Mouse (Mus musculus) kidney, postnatal 0 days (tissue): Measurements from ENCODE around the gene Tbc1d2. TPM values are rescaled to one million over a fixed set of nuclear protein-coding genes. Genes with fewer than 3 reads are reported as not detected.
"Not testable (repeated sequence)": the region's sequence is repeated elsewhere in the genome, so short reads cannot be mapped to it uniquely, and the experiment has no call there.

Source experiments
- ATAC-seq: fragments of 200-750 bp; cut with Nextera tagmentation; replicated peaks from 2 replicates; pipeline ENCODE4 v1.8.0; 2017; ENCODE audit warnings: low read depth, moderate number of reproducible peaks, moderate TSS enrichment, moderate library complexity; ENCODE audit not compliant: low FRiP score
- DNase-seq: peaks from one replicate; pipeline ENCODE4 v3.0.0-alpha.2; 2016; ENCODE audit warnings: low spot score
- H3K27ac ChIP-seq: fragments of 300-500 bp; sonication (generic); 2 replicates; pipeline ENCODE4 v1.5.1; 2014; ENCODE audit warnings: mild to moderate bottlenecking
- H3K27me3 ChIP-seq: fragments of 300-500 bp; sonication (generic); 2 replicates; pipeline ENCODE4 v1.6.1; 2014; ENCODE audit warnings: low read length, mixed read lengths; ENCODE audit not compliant: insufficient read depth
- H3K36me3 ChIP-seq: fragments of 300-500 bp; sonication (generic); 2 replicates; pipeline ENCODE4 v1.6.1; 2014; ENCODE audit warnings: low read length, mixed read lengths; ENCODE audit not compliant: insufficient read depth
- H3K4me1 ChIP-seq: fragments of 300-500 bp; sonication (generic); replicated peaks from 2 replicates; pipeline ENCODE4 v1.6.1; 2014; ENCODE audit warnings: antibody characterized with exemption, low read length, mixed read lengths; ENCODE audit not compliant: insufficient read depth
- H3K4me2 ChIP-seq: fragments of 300-500 bp; sonication (generic); 2 replicates; pipeline ENCODE4 v1.6.1; 2014; ENCODE audit warnings: mild to moderate bottlenecking, low read length, moderate library complexity, mixed read lengths
- H3K4me3 ChIP-seq: fragments of 300-500 bp; sonication (generic); replicated peaks from 2 replicates; pipeline ENCODE4 v1.5.1; 2014; ENCODE audit warnings: low read depth, low read length
- H3K9ac ChIP-seq: fragments of 300-500 bp; sonication (generic); 2 replicates; pipeline ENCODE4 v1.6.1; 2014; ENCODE audit warnings: low read depth, low read length
- H3K9me3 ChIP-seq: fragments of 300-500 bp; sonication (generic); replicated peaks from 2 replicates; pipeline ENCODE4 v1.6.1; 2016; ENCODE audit warnings: low read length, inconsistent platforms, mixed read lengths
- CTCF ChIP-seq: IDR thresholded peaks from 2 replicates; pipeline ENCODE4 v1.5.1; 2016; ENCODE audit warnings: antibody characterized with exemption, low read depth, mild to moderate bottlenecking, moderate library complexity
- WGBS: fragments of 180-500 bp; shearing (Covaris S2); extraction: QIAGEN DNeasy Blood & Tissue Kit; methylation state at CpG from one replicate; pipeline ENCODE4 v1.1.7; 2014; 5-methylcytosine and 5-hydroxymethylcytosine counted together
- polyA plus RNA-seq: library from polyadenylated mRNA; unstranded; fragments of >200 nt; fragmentation: Nextera tagmentation; extraction: Ambion mirVana; gene quantifications from 2 replicates; pipeline ENCODE4 v1.2.1, GENCODE M21; 2015

The Tbc1d2 gene
- polyA plus RNA-seq, 1 experiment from 2014 or later, result 4.2 TPM

GRCm38 (mm10) chr4:46649161-46649560, 848 bp downstream of the Tbc1d2 start:
- DNase-seq, result no peak
- Histone ChIP-seq H3K4me1 (0 out of 2 replicates have a peak, but pooled peaks cover 4% of the 10 kb centered on the region), H3K36me3 (no peaks in the 10 kb centered on the region), H3K27ac (no peak overlapping the region), H3K9ac (peak overlapping the region; percentile 71), H3K27me3 (no peaks in the 10 kb centered on the region), H3K4me2 (peak overlapping the region; percentile 94), H3K9me3 (no peaks in the 10 kb centered on the region), H3K4me3 (peak overlapping the region; percentile 71)
- WGBS, result 49% methylated on average over 4 of the region's 4 CpGs
- ATAC-seq, result no peak
- no peak for TF ChIP-seq CTCF

GRCm38 (mm10) chr4:46643676-46644112, 6.3 kb downstream of the Tbc1d2 start:
- Histone ChIP-seq H3K4me2 (no peak overlapping the region), H3K4me1 (no peaks in the 10 kb centered on the region), H3K36me3 (no peaks in the 10 kb centered on the region), H3K27me3 (no peaks in the 10 kb centered on the region), H3K27ac (peak overlapping the region; percentile 19), H3K9ac (no peak overlapping the region), H3K9me3 (no peaks in the 10 kb centered on the region), H3K4me3 (no peak overlapping the region)
- no peak for TF ChIP-seq CTCF
- ATAC-seq, result peak; percentile 13; the same call in 1 of the 2 replicates
- DNase-seq, result no peak
- WGBS, result 80% methylated on average over 8 of the region's 8 CpGs

GRCm38 (mm10) chr4:46642924-46643675, 6.9 kb downstream of the Tbc1d2 start:
- no peak for TF ChIP-seq CTCF
- H3K27me3 ChIP-seq, result no peaks in the 10 kb centered on the region
- no peak overlapping the region for H3K4me2 ChIP-seq
- ATAC-seq (peak; percentile 49; the same call in 1 of the 2 replicates), DNase-seq (peak; percentile 57)
- H3K36me3 ChIP-seq, result no peaks in the 10 kb centered on the region
- no peaks in the 10 kb centered on the region for H3K4me1 ChIP-seq
- no peak overlapping the region for H3K4me3 ChIP-seq
- WGBS, result 50% methylated on average over 8 of the region's 8 CpGs
- H3K9ac ChIP-seq, result no peak overlapping the region
- H3K9me3 ChIP-seq, result no peaks in the 10 kb centered on the region
- peak overlapping the region; percentile 71 for H3K27ac ChIP-seq

GRCm38 (mm10) chr4:46641283-46641682, 8.7 kb downstream of the Tbc1d2 start:
- no peak overlapping the region for H3K4me3 ChIP-seq
- H3K27ac ChIP-seq, result no peak overlapping the region
- 65% methylated on average over 4 of the region's 4 CpGs for WGBS
- TF ChIP-seq CTCF, result no peak
- ATAC-seq (no peak), DNase-seq (no peak)
- H3K27me3 ChIP-seq, result no peaks in the 10 kb centered on the region
- H3K9ac ChIP-seq, result no peak overlapping the region
- no peaks in the 10 kb centered on the region for H3K9me3 ChIP-seq
- H3K4me2 ChIP-seq, result no peak overlapping the region
- no peaks in the 10 kb centered on the region for H3K4me1 ChIP-seq
- H3K36me3 ChIP-seq, result no peaks in the 10 kb centered on the region

- ATAC-seq, result no peak
These were observed 10.1 kb downstream of the Tbc1d2 start for GRCm38 (mm10) chr4:46639866-46640265.

GRCm38 (mm10) chr4:46637250-46637649, 12.8 kb downstream of the Tbc1d2 start:
- not testable (repeated sequence) for H3K9me3 ChIP-seq, ATAC-seq, H3K27ac ChIP-seq, H3K9ac ChIP-seq, H3K27me3 ChIP-seq, H3K36me3 ChIP-seq, DNase-seq, H3K4me2 ChIP-seq, H3K4me3 ChIP-seq, H3K4me1 ChIP-seq
- WGBS, result 86% methylated on average over 10 of the region's 10 CpGs

More at GRCm38 (mm10) chr4:46639866-46640265, 10.1 kb downstream of the Tbc1d2 start:
- no peaks in the 10 kb centered on the region for H3K36me3 ChIP-seq
- H3K4me1 ChIP-seq, result no peaks in the 10 kb centered on the region
- no peak overlapping the region for H3K4me3 ChIP-seq
- H3K9me3 ChIP-seq, result no peaks in the 10 kb centered on the region
- no peak overlapping the region for H3K4me2 ChIP-seq
- no peaks in the 10 kb centered on the region for H3K27me3 ChIP-seq
- DNase-seq, result no peak
- H3K9ac ChIP-seq, result no peak overlapping the region
- 68% methylated on average over 8 of the region's 8 CpGs for WGBS
- H3K27ac ChIP-seq, result peak overlapping the region; percentile 13; the same call in 1 of the 2 replicates
- TF ChIP-seq CTCF, result no peak
